Mouse (Mus musculus): Measurements from ENCODE around the gene Ncor2.

Ncor2 gene

GRCm38 (mm10) chr5:125104841-125105240 lies 74.2 kb downstream of the Ncor2 start:
- in situ Hi-C loops (cut with MboI; ENCODE audit: low sequenced_read_pairs) = loop anchor here (10.0 kb wide), 2 partner anchors 150 to 200 kb away; no protein-coding TSS in a partner anchor

- in situ Hi-C loops (cut with MboI; ENCODE audit: low sequenced_read_pairs) = loop anchor here (10.0 kb wide), 2 partner anchors 151 to 199 kb away; no protein-coding TSS in a partner anchor
These were observed 75.6 kb downstream of the Ncor2 start for GRCm38 (mm10) chr5:125103396-125103795.

GRCm38 (mm10) chr5:125102907-125103306 lies 76.1 kb downstream of the Ncor2 start:
- in situ Hi-C loops (cut with MboI; ENCODE audit: low sequenced_read_pairs) = loop anchor here (10.0 kb wide), 2 partner anchors 152 to 198 kb away; no protein-coding TSS in a partner anchor

GRCm38 (mm10) chr5:125102352-125102751 lies 76.7 kb downstream of the Ncor2 start:
- in situ Hi-C loops (cut with MboI; ENCODE audit: low sequenced_read_pairs) = loop anchor here (10.0 kb wide), 2 partner anchors 152 to 198 kb away; no protein-coding TSS in a partner anchor

- in situ Hi-C loops (cut with MboI; ENCODE audit: low sequenced_read_pairs) = loop anchor here (10.0 kb wide), 2 partner anchors 155 to 195 kb away; no protein-coding TSS in a partner anchor
These were observed 79.2 kb downstream of the Ncor2 start for GRCm38 (mm10) chr5:125099785-125100350.

GRCm38 (mm10) chr5:125098692-125099091 lies 80.3 kb downstream of the Ncor2 start:
- in situ Hi-C loops (cut with MboI; ENCODE audit: low sequenced_read_pairs) = no loop called here

- in situ Hi-C loops (cut with MboI; ENCODE audit: low sequenced_read_pairs) = no loop called here
These were observed 82.7 kb downstream of the Ncor2 start for GRCm38 (mm10) chr5:125096368-125096767.

GRCm38 (mm10) chr5:125095525-125096175 lies 83.4 kb downstream of the Ncor2 start:
- in situ Hi-C loops (cut with MboI; ENCODE audit: low sequenced_read_pairs) = no loop called here

GRCm38 (mm10) chr5:125093795-125094194 lies 85.2 kb downstream of the Ncor2 start:
- in situ Hi-C loops (cut with MboI; ENCODE audit: low sequenced_read_pairs) = no loop called here

- in situ Hi-C loops (cut with MboI; ENCODE audit: low sequenced_read_pairs) = no loop called here
These were observed 90.9 kb downstream of the Ncor2 start for GRCm38 (mm10) chr5:125088076-125088475.

GRCm38 (mm10) chr5:125085097-125085617 lies 93.9 kb downstream of the Ncor2 start:
- in situ Hi-C loops (cut with MboI; ENCODE audit: low sequenced_read_pairs) = no loop called here

GRCm38 (mm10) chr5:125083674-125084073 lies 95.3 kb downstream of the Ncor2 start:
- in situ Hi-C loops (cut with MboI; ENCODE audit: low sequenced_read_pairs) = no loop called here

GRCm38 (mm10) chr5:125081318-125082101 lies 97.5 kb downstream of the Ncor2 start:
- in situ Hi-C loops (cut with MboI; ENCODE audit: low sequenced_read_pairs) = no loop called here

- in situ Hi-C loops (cut with MboI; ENCODE audit: low sequenced_read_pairs) = no loop called here
These were observed 98.2 kb downstream of the Ncor2 start for GRCm38 (mm10) chr5:125080787-125081317.

- in situ Hi-C loops (cut with MboI; ENCODE audit: low sequenced_read_pairs) = no loop called here
These were observed 98.7 kb downstream of the Ncor2 start for GRCm38 (mm10) chr5:125080352-125080751.

GRCm38 (mm10) chr5:125078220-125078619 lies 100.8 kb downstream of the Ncor2 start:
- in situ Hi-C loops (cut with MboI; ENCODE audit: low sequenced_read_pairs) = no loop called here

GRCm38 (mm10) chr5:125076183-125076582 lies 102.8 kb downstream of the Ncor2 start:
- in situ Hi-C loops (cut with MboI; ENCODE audit: low sequenced_read_pairs) = no loop called here

- in situ Hi-C loops (cut with MboI; ENCODE audit: low sequenced_read_pairs) = no loop called here
These were observed 104.3 kb downstream of the Ncor2 start for GRCm38 (mm10) chr5:125074571-125075171.

GRCm38 (mm10) chr5:125073896-125074295 lies 105.1 kb downstream of the Ncor2 start:
- in situ Hi-C loops (cut with MboI; ENCODE audit: low sequenced_read_pairs) = no loop called here

GRCm38 (mm10) chr5:125073335-125073734 lies 105.7 kb downstream of the Ncor2 start:
- in situ Hi-C loops (cut with MboI; ENCODE audit: low sequenced_read_pairs) = no loop called here

- in situ Hi-C loops (cut with MboI; ENCODE audit: low sequenced_read_pairs) = no loop called here
These were observed 106.6 kb downstream of the Ncor2 start for GRCm38 (mm10) chr5:125072425-125072824.
